ENCODE assay signal across 8 mouse cellular contexts in the genomic region with DNA sequence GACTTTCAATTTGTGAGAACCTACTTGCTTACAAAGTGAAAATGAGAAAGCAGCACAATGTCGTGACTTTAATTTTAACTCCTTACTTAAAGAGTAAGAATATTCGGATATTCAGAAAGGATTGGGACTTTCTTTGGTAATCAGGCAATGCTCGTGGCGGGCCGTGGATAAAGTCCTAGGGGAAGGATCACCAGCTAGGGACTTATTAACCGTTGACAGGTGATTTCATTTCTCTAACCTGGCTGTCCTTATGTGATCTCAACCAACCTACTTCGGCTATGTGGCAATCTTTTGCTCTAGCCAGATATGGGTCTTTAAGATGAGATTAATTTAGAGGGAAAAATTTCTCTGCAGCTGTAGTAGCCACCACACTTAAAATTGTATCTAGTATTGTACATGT. TPM values are rescaled to one million over a fixed set of nuclear protein-coding genes. Genes with fewer than 3 reads are reported as not detected.
DNase-seq lines count a peak whose midpoint lies in the region; ATAC-seq lines count a peak whose summit lies in the region.

No protein-coding gene starts in this region.

- WGBS in heart, embryonic 14.5 days, result 77% methylated on average over 7 of the region's 7 CpGs
- WGBS in embryonic facial prominence, embryonic 12.5 days, result 86% methylated on average over 7 of the region's 7 CpGs
- 77% methylated on average over 7 of the region's 7 CpGs for WGBS in intestine, embryonic 15.5 days
- 90% methylated on average over 7 of the region's 7 CpGs for WGBS in midbrain, embryonic 12.5 days

- DNase-seq in heart, postnatal 14 days, result no peak
- DNase-seq in testis, postnatal 14 days (ENCODE audit: low spot score), result no peak
- no peak for DNase-seq in gastrocnemius, postnatal 10 days
- no peak for DNase-seq in gastrocnemius, postnatal 4 days (ENCODE audit: low spot score in 2 of 2)

- H3K4me1 ChIP-seq in heart, embryonic 14.5 days (ENCODE audit: control insufficient read depth in 2 of 2, insufficient read depth in 2 of 2, low read length in 2 of 2), result peaks cover 5 to 22% of the 10 kb centered on the region in 2 experiments
- H3K4me1 ChIP-seq in embryonic facial prominence, embryonic 12.5 days, result peaks cover 22% of the 10 kb centered on the region
- H3K4me1 ChIP-seq in intestine, embryonic 15.5 days (replicated peaks), result peaks cover 13% of the 10 kb centered on the region
- peaks cover 37% of the 10 kb centered on the region for H3K4me1 ChIP-seq in midbrain, embryonic 12.5 days

- intact Hi-C loops in heart, postnatal 14 days (cut with DNase I), result no loop called here

- H3K27me3 ChIP-seq in heart, embryonic 14.5 days (ENCODE audit: control insufficient read depth, insufficient read depth, low read length), result no peaks in the 10 kb centered on the region
- no peaks in the 10 kb centered on the region for H3K27me3 ChIP-seq in embryonic facial prominence, embryonic 12.5 days
- no peaks in the 10 kb centered on the region for H3K27me3 ChIP-seq in intestine, embryonic 15.5 days (replicated peaks)
- no peaks in the 10 kb centered on the region for H3K27me3 ChIP-seq in midbrain, embryonic 12.5 days

- H3K9ac ChIP-seq in heart, embryonic 14.5 days (ENCODE audit: low read length), result no peak overlapping the region
- no peak overlapping the region for H3K9ac ChIP-seq in embryonic facial prominence, embryonic 12.5 days
- H3K9ac ChIP-seq in intestine, embryonic 15.5 days, result no peak overlapping the region
- H3K9ac ChIP-seq in midbrain, embryonic 12.5 days (replicated peaks), result no peak overlapping the region

- no peak for ATAC-seq in heart, embryonic 14.5 days (ENCODE audit: insufficient number of reproducible peaks, insufficient read depth, low FRiP score, low read depth)
- no peak for ATAC-seq in embryonic facial prominence, embryonic 12.5 days (ENCODE audit: insufficient number of reproducible peaks, insufficient read depth, low FRiP score, low TSS enrichment)
- ATAC-seq in intestine, embryonic 15.5 days, result no peak
- ATAC-seq in midbrain, embryonic 12.5 days (ENCODE audit: low FRiP score, low read depth), result no peak

- H3K36me3 ChIP-seq in heart, embryonic 14.5 days (ENCODE audit: control insufficient read depth, insufficient read depth, low read length), result peaks cover 62% of the 10 kb centered on the region
- peaks cover 48% of the 10 kb centered on the region for H3K36me3 ChIP-seq in embryonic facial prominence, embryonic 12.5 days
- H3K36me3 ChIP-seq in intestine, embryonic 15.5 days, result peaks cover 10% of the 10 kb centered on the region; the same call in 1 of the 2 replicates
- peaks cover 43% of the 10 kb centered on the region for H3K36me3 ChIP-seq in midbrain, embryonic 12.5 days

- H3K4me3 ChIP-seq in heart, embryonic 14.5 days (ENCODE audit: control insufficient read depth in 1 of 2, insufficient read depth in 1 of 2, low read depth in 1 of 2, low read length in 2 of 2), result peak overlapping the region in 1 of 2 experiments; percentile 4; a peak in 1 of 4 replicates
- H3K4me3 ChIP-seq in embryonic facial prominence, embryonic 12.5 days, result peak overlapping the region; percentile 93; the same call in 1 of the 2 replicates
- no peak overlapping the region for H3K4me3 ChIP-seq in intestine, embryonic 15.5 days (replicated peaks)
- peak overlapping the region; percentile 85 for H3K4me3 ChIP-seq in midbrain, embryonic 12.5 days

- no peaks in the 10 kb centered on the region for H3K9me3 ChIP-seq in heart, embryonic 14.5 days (ENCODE audit: control insufficient read depth, low read length)
- no peaks in the 10 kb centered on the region for H3K9me3 ChIP-seq in embryonic facial prominence, embryonic 12.5 days
- H3K9me3 ChIP-seq in intestine, embryonic 15.5 days, result no peaks in the 10 kb centered on the region
- no peaks in the 10 kb centered on the region for H3K9me3 ChIP-seq in midbrain, embryonic 12.5 days

- no peak overlapping the region for H3K27ac ChIP-seq in heart, embryonic 14.5 days (replicated peaks in 1 of 2; ENCODE audit: control insufficient read depth in 1 of 2, insufficient read depth in 1 of 2, low read depth in 2 of 2, low read length in 2 of 2)
- no peak overlapping the region for H3K27ac ChIP-seq in embryonic facial prominence, embryonic 12.5 days
- no peak overlapping the region for H3K27ac ChIP-seq in intestine, embryonic 15.5 days
- H3K27ac ChIP-seq in midbrain, embryonic 12.5 days (replicated peaks), result no peak overlapping the region

- peak overlapping the region; percentile 89; the same call in 1 of the 2 replicates for H3K4me2 ChIP-seq in heart, embryonic 14.5 days (ENCODE audit: low read length)
- H3K4me2 ChIP-seq in embryonic facial prominence, embryonic 12.5 days (replicated peaks), result peak overlapping the region; percentile 55
- peak overlapping the region; percentile 72 for H3K4me2 ChIP-seq in intestine, embryonic 15.5 days (replicated peaks)
- peak overlapping the region; percentile 77 for H3K4me2 ChIP-seq in midbrain, embryonic 12.5 days (replicated peaks)

RNA-seq across cellular contexts. Expression of a gene that starts 3.2 kb away (rescaled TPM):
- polyA plus RNA-seq in heart, embryonic 14.5 days (2014; fragmentation: Nextera tagmentation; extraction: Ambion mirVana), result 218 and 239 TPM in 2 replicates
- 100 to 1,000 TPM in 1 of 2 experiments, 10 to 100 TPM in 1; 79.5 to 110 TPM for total RNA-seq in heart, postnatal 14 days (2021)
- 476 and 518 TPM in 2 replicates for polyA plus RNA-seq in embryonic facial prominence, embryonic 12.5 days (2016; fragmentation: Nextera tagmentation; extraction: Ambion mirVana)
- 335 and 379 TPM in 2 replicates for polyA plus RNA-seq in intestine, embryonic 15.5 days (2015; fragmentation: Nextera tagmentation; extraction: Ambion mirVana)
- polyA plus RNA-seq in midbrain, embryonic 12.5 days (2016; fragmentation: Nextera tagmentation; extraction: Ambion mirVana), result 623 and 674 TPM in 2 replicates
- total RNA-seq in gastrocnemius, postnatal 10 days (2021), result 10 to 100 TPM; 55.0 to 76.5 TPM
- total RNA-seq in gastrocnemius, postnatal 4 days (2021), result 100 to 1,000 TPM; 102 to 123 TPM

RNA-seq across cellular contexts. Expression of a gene that starts 22.1 kb away (rescaled TPM):
- polyA plus RNA-seq in heart, embryonic 14.5 days (2014; fragmentation: Nextera tagmentation; extraction: Ambion mirVana), result 25.1 and 29.0 TPM in 2 replicates
- total RNA-seq in heart, postnatal 14 days (2021), result 10 to 100 TPM; 14.4 to 15.3 TPM
- polyA plus RNA-seq in embryonic facial prominence, embryonic 12.5 days (2016; fragmentation: Nextera tagmentation; extraction: Ambion mirVana), result 38.7 and 40.1 TPM in 2 replicates
- 21.4 and 22.5 TPM in 2 replicates for polyA plus RNA-seq in intestine, embryonic 15.5 days (2015; fragmentation: Nextera tagmentation; extraction: Ambion mirVana)
- 48.0 and 50.8 TPM in 2 replicates for polyA plus RNA-seq in midbrain, embryonic 12.5 days (2016; fragmentation: Nextera tagmentation; extraction: Ambion mirVana)
- total RNA-seq in gastrocnemius, postnatal 10 days (2021), result 10 to 100 TPM; 14.5 to 17.2 TPM
- total RNA-seq in gastrocnemius, postnatal 4 days (2021), result 10 to 100 TPM; 18.9 to 20.9 TPM

RNA-seq across cellular contexts. Expression of a gene that starts 32.6 kb away (rescaled TPM):
- 100 and 102 TPM in 2 replicates for polyA plus RNA-seq in heart, embryonic 14.5 days (2014; fragmentation: Nextera tagmentation; extraction: Ambion mirVana)
- 10 to 100 TPM; 28.1 to 31.6 TPM for total RNA-seq in heart, postnatal 14 days (2021)
- polyA plus RNA-seq in embryonic facial prominence, embryonic 12.5 days (2016; fragmentation: Nextera tagmentation; extraction: Ambion mirVana), result 152 and 153 TPM in 2 replicates
- polyA plus RNA-seq in intestine, embryonic 15.5 days (2015; fragmentation: Nextera tagmentation; extraction: Ambion mirVana), result 147 and 149 TPM in 2 replicates
- polyA plus RNA-seq in midbrain, embryonic 12.5 days (2016; fragmentation: Nextera tagmentation; extraction: Ambion mirVana), result 149 and 154 TPM in 2 replicates
- 10 to 100 TPM; 35.1 to 37.8 TPM for total RNA-seq in gastrocnemius, postnatal 10 days (2021)
- 10 to 100 TPM; 45.3 to 47.3 TPM for total RNA-seq in gastrocnemius, postnatal 4 days (2021)
